Mouse (Mus musculus) olfactory bulb, adult 2 months (tissue): Measurements from ENCODE around the gene Six4. TPM values are rescaled to one million over a fixed set of nuclear protein-coding genes. Genes with fewer than 3 reads are reported as not detected.

Experiments
- H3K27ac ChIP-seq: fragments of 200-500 bp; 2 replicates; pipeline ENCODE4 v1.5.1; 2012; ENCODE audit warnings: low read depth, low read length; ENCODE audit not compliant: insufficient read depth
- H3K4me1 ChIP-seq: fragments of 200-500 bp; 2 replicates; pipeline ENCODE4 v1.6.1; 2012; ENCODE audit warnings: low read length; ENCODE audit not compliant: control insufficient read depth, insufficient read depth
- H3K4me3 ChIP-seq: fragments of 200-500 bp; 2 replicates; pipeline ENCODE4 v1.5.1; 2012; ENCODE audit warnings: mild to moderate bottlenecking, low read depth, low read length, moderate library complexity; ENCODE audit not compliant: insufficient read depth
- CTCF ChIP-seq: fragments of 200-500 bp; IDR thresholded peaks from 2 replicates; pipeline ENCODE4 v1.5.1; 2012; ENCODE audit warnings: low read depth, mild to moderate bottlenecking, low read length, moderate library complexity; ENCODE audit not compliant: insufficient read depth
- POLR2A ChIP-seq: fragments of 200-500 bp; IDR thresholded peaks from 2 replicates; pipeline ENCODE4 v1.6.1; 2012; ENCODE audit warnings: mild to moderate bottlenecking, low read depth, low read length, moderate library complexity; ENCODE audit not compliant: insufficient read depth
- WGBS: fragments of 180-500 bp; shearing (Covaris S2); methylation state at CpG from one replicate; pipeline ENCODE4 v1.1.7; 2018; 5-methylcytosine and 5-hydroxymethylcytosine counted together
- polyA plus RNA-seq: library from polyadenylated mRNA; stranded (reverse); fragments of >200 nt; gene quantifications from 2 replicates; pipeline ENCODE4 v1.2.4, GENCODE M21; 2012; ENCODE audit warnings: low replicate concordance; ENCODE audit not compliant: missing spikeins, insufficient read depth, insufficient read length

The Six4 gene
- polyA plus RNA-seq, 1 experiment: not detected

- Histone ChIP-seq H3K27ac (no peak overlapping the region), H3K4me3 (no peak overlapping the region), H3K4me1 (peaks cover 8% of the 10 kb centered on the region; the same call in 1 of the 2 replicates)
- TF ChIP-seq POLR2A (no peak), CTCF (no peak)
- 23% methylated on average over 5 of the region's 5 CpGs for WGBS
Observed at GRCm38 (mm10) chr12:73055451-73055850, 57.8 kb downstream of the Six4 start.

- TF ChIP-seq POLR2A (no peak), CTCF (no peak)
- WGBS: 17% methylated on average over 15 of the region's 15 CpGs
- H3K27ac ChIP-seq: no peak overlapping the region
- no peak overlapping the region for H3K4me3 ChIP-seq
- peaks cover 8% of the 10 kb centered on the region; the same call in 1 of the 2 replicates for H3K4me1 ChIP-seq
Observed at GRCm38 (mm10) chr12:73054576-73055185, 58.6 kb downstream of the Six4 start.

- peaks cover 8% of the 10 kb centered on the region; the same call in 1 of the 2 replicates for H3K4me1 ChIP-seq
- H3K27ac ChIP-seq: no peak within 1 kb of the TSS
- peak within 1 kb of the TSS; percentile 8 for H3K4me3 ChIP-seq
- WGBS: under 1% methylated on average over 42 of the region's 42 CpGs
- TF ChIP-seq POLR2A: no peak
- no peak for TF ChIP-seq CTCF
Observed at GRCm38 (mm10) chr12:73053668-73054241, 59.5 kb downstream of the Six4 start, which contains the start of gene Six1. Six1 (minus strand) TSS chr12:73053887.

GRCm38 (mm10) chr12:73052651-73053591 is 60.3 kb downstream of the Six4 start:
- TF ChIP-seq POLR2A: no peak
- TF ChIP-seq CTCF: no peak
- no peak overlapping the region for H3K4me3 ChIP-seq
- H3K4me1 ChIP-seq: peaks cover 8% of the 10 kb centered on the region; the same call in 1 of the 2 replicates
- no peak overlapping the region for H3K27ac ChIP-seq
- WGBS: 9% methylated on average over 34 of the region's 34 CpGs

GRCm38 (mm10) chr12:73052036-73052650 is 61.1 kb downstream of the Six4 start:
- H3K4me1 ChIP-seq: peaks cover 8% of the 10 kb centered on the region; the same call in 1 of the 2 replicates
- H3K27ac ChIP-seq: no peak overlapping the region
- WGBS: 9% methylated on average over 19 of the region's 19 CpGs
- no peak overlapping the region for H3K4me3 ChIP-seq
- TF ChIP-seq CTCF (no peak), POLR2A (no peak)

GRCm38 (mm10) chr12:73050811-73051580 is 62.3 kb downstream of the Six4 start:
- no peak overlapping the region for H3K4me3 ChIP-seq
- no peak for TF ChIP-seq POLR2A
- 2% methylated on average over 15 of the region's 15 CpGs for WGBS
- no peak overlapping the region for H3K27ac ChIP-seq
- H3K4me1 ChIP-seq: peaks cover 14% of the 10 kb centered on the region

GRCm38 (mm10) chr12:73050305-73050704 is 63.0 kb downstream of the Six4 start:
- 4% methylated on average over 13 of the region's 13 CpGs for WGBS
- H3K4me1 ChIP-seq: peaks cover 14% of the 10 kb centered on the region
- no peak for TF ChIP-seq CTCF
- TF ChIP-seq POLR2A: no peak
- no peak overlapping the region for H3K4me3 ChIP-seq
- no peak overlapping the region for H3K27ac ChIP-seq

Other genes starting within 250 kb of the Six4 start
- not detected in 2 replicates for gene Six6, start 173.6 kb downstream of the Six4 start, polyA plus RNA-seq
- not detected in 2 replicates for gene 4930447C04Rik, start 172.7 kb downstream of the Six4 start, polyA plus RNA-seq
- gene Six1, start 59.6 kb downstream of the Six4 start, polyA plus RNA-seq: not detected in 2 replicates
- not detected in 2 replicates for gene Mnat1, start 10.3 kb upstream of the Six4 start, polyA plus RNA-seq
- not detected in 2 replicates for gene Trmt5, start 173.3 kb upstream of the Six4 start, polyA plus RNA-seq
- not detected in 2 replicates for gene Slc38a6, start 173.3 kb upstream of the Six4 start, polyA plus RNA-seq